Mouse (Mus musculus): ENCODE results near the gene Uck1.

- TF ChIP-seq GATA1 (IDR thresholded peaks at IDR 0.05; ENCODE audit: borderline replicate concordance, low read length) (no peak), FLI1 (IDR thresholded peaks at IDR 0.05; ENCODE audit: low read length) (no peak)
These were observed 13.2 kb downstream of the Uck1 start for GRCm38 (mm10) chr2:32246741-32247140.

Data from megakaryocyte, embryonic 14.5 days (primary cell).